10 mouse cellular contexts compared by ENCODE assay signal in genomic region chr1:183657043-183657442, GRCm38 (mm10).
DNase-seq lines count a peak whose midpoint lies in the region; ATAC-seq and TF ChIP-seq lines count a peak whose summit lies in the region.
"Had no signal": no experiment of that assay in that cellular context is flagged by ENCODE, and none has a peak within 500 bp of the region (broad histone marks: within the 10 kb centered on the region; RNA-seq: fewer than 3 reads in every experiment).

No protein-coding gene starts in this region.

- ATAC-seq in hindbrain, embryonic 11.5 days (ENCODE audit: low FRiP score) = no peak
- ATAC-seq in hindbrain, embryonic 16.5 days = no peak
- no peak for ATAC-seq in embryonic facial prominence, embryonic 11.5 days (replicated peaks; ENCODE audit: insufficient number of reproducible peaks, low FRiP score, low TSS enrichment, low read depth)
- ATAC-seq in midbrain, postnatal 0 days (ENCODE audit: low FRiP score) = no peak

- H3K9me3 ChIP-seq in hindbrain, embryonic 11.5 days (ENCODE audit: control insufficient read depth, low read length) = no peaks in the 10 kb centered on the region
- no peaks in the 10 kb centered on the region for H3K9me3 ChIP-seq in hindbrain, embryonic 16.5 days (ENCODE audit: control insufficient read depth, low read length)
- no peaks in the 10 kb centered on the region for H3K9me3 ChIP-seq in embryonic facial prominence, embryonic 11.5 days (replicated peaks; ENCODE audit: control insufficient read depth, low read length)
- H3K9me3 ChIP-seq in midbrain, postnatal 0 days (ENCODE audit: low read length) = no peaks in the 10 kb centered on the region
- H3K9me3 ChIP-seq: limb, embryonic 15.5 days had no signal

- DNase-seq in hindbrain, embryonic 11.5 days (ENCODE audit: low spot score) = peak; percentile 77
- DNase-seq in CD4-positive helper T cell, adult 2 months (ENCODE audit: low read depth, low spot score) = peak; percentile 41
- DNase-seq in adrenal gland, postnatal 10 days = peak; percentile 80
- DNase-seq in embryonic facial prominence, embryonic 11.5 days (ENCODE audit: low spot score) = peak; percentile 65
- peak; percentile 24 for DNase-seq in layer of hippocampus, adult 9-10 months (ENCODE audit: low spot score)
- DNase-seq in midbrain, postnatal 0 days (ENCODE audit: low spot score) = peak; percentile 46
- DNase-seq in thymus, postnatal 4 days = peak; percentile 82

- no peaks in the 10 kb centered on the region for H3K4me1 ChIP-seq in hindbrain, embryonic 11.5 days (replicated peaks; ENCODE audit: control insufficient read depth, insufficient read depth, low read length)
- no peaks in the 10 kb centered on the region for H3K4me1 ChIP-seq in hindbrain, embryonic 16.5 days (ENCODE audit: control insufficient read depth, insufficient read depth, low read depth, low read length)
- H3K4me1 ChIP-seq in embryonic facial prominence, embryonic 11.5 days (ENCODE audit: control insufficient read depth, insufficient read depth, low read length) = no peaks in the 10 kb centered on the region
- H3K4me1 ChIP-seq in midbrain, postnatal 0 days (ENCODE audit: insufficient read depth, low read length) = no peaks in the 10 kb centered on the region
- H3K4me1 ChIP-seq: limb, embryonic 15.5 days had no signal

- no peak overlapping the region for H3K4me3 ChIP-seq in hindbrain, embryonic 11.5 days (ENCODE audit: low read depth, low read length)
- H3K4me3 ChIP-seq in hindbrain, embryonic 16.5 days (ENCODE audit: low read length) = no peak overlapping the region
- H3K4me3 ChIP-seq in embryonic facial prominence, embryonic 11.5 days (ENCODE audit: low read depth, low read length) = no peak overlapping the region
- no peak overlapping the region for H3K4me3 ChIP-seq in midbrain, postnatal 0 days (ENCODE audit: low read depth, low read length)
- H3K4me3 ChIP-seq: erythroblast, embryonic 14.5 days; limb, embryonic 15.5 days had no signal

- H3K9ac ChIP-seq in hindbrain, embryonic 11.5 days (ENCODE audit: low read depth, low read length) = no peak overlapping the region
- H3K9ac ChIP-seq in hindbrain, embryonic 16.5 days (ENCODE audit: low read depth, low read length) = no peak overlapping the region
- H3K9ac ChIP-seq in embryonic facial prominence, embryonic 11.5 days (replicated peaks; ENCODE audit: low read length) = no peak overlapping the region
- H3K9ac ChIP-seq in midbrain, postnatal 0 days (replicated peaks; ENCODE audit: low read length, poor library complexity, severe bottlenecking) = no peak overlapping the region
- H3K9ac ChIP-seq: limb, embryonic 15.5 days had no signal

- H3K4me2 ChIP-seq in hindbrain, embryonic 11.5 days (replicated peaks; ENCODE audit: low read depth, low read length) = no peak overlapping the region
- H3K4me2 ChIP-seq in hindbrain, embryonic 16.5 days (ENCODE audit: low read length) = no peak overlapping the region
- no peak overlapping the region for H3K4me2 ChIP-seq in embryonic facial prominence, embryonic 11.5 days (ENCODE audit: low read depth, low read length)
- H3K4me2 ChIP-seq in midbrain, postnatal 0 days (ENCODE audit: low read depth, low read length, poor library complexity, severe bottlenecking) = no peak overlapping the region
- H3K4me2 ChIP-seq: limb, embryonic 15.5 days had no signal

- TF ChIP-seq CTCF in midbrain, postnatal 0 days (IDR thresholded peaks at IDR 0.05) = peak; percentile 74

- no peak overlapping the region for H3K27ac ChIP-seq in hindbrain, embryonic 11.5 days (ENCODE audit: low read depth, low read length)
- H3K27ac ChIP-seq in hindbrain, embryonic 16.5 days (ENCODE audit: low read depth, low read length) = no peak overlapping the region
- H3K27ac ChIP-seq in embryonic facial prominence, embryonic 11.5 days (replicated peaks; ENCODE audit: low read depth, low read length) = no peak overlapping the region
- H3K27ac ChIP-seq in midbrain, postnatal 0 days (ENCODE audit: low read depth, low read length) = no peak overlapping the region
- H3K27ac ChIP-seq: limb, embryonic 15.5 days had no signal

- no peaks in the 10 kb centered on the region for H3K36me3 ChIP-seq in hindbrain, embryonic 11.5 days (ENCODE audit: control insufficient read depth, insufficient read depth, low read length)
- H3K36me3 ChIP-seq in hindbrain, embryonic 16.5 days (ENCODE audit: control insufficient read depth, insufficient read depth, low read length) = no peaks in the 10 kb centered on the region
- H3K36me3 ChIP-seq in embryonic facial prominence, embryonic 11.5 days (replicated peaks; ENCODE audit: control insufficient read depth, insufficient read depth, low read depth, low read length) = no peaks in the 10 kb centered on the region
- H3K36me3 ChIP-seq in midbrain, postnatal 0 days (ENCODE audit: insufficient read depth, low read length) = no peaks in the 10 kb centered on the region
- H3K36me3 ChIP-seq: limb, embryonic 15.5 days had no signal

- WGBS in hindbrain, embryonic 11.5 days = 53% methylated on average over 5 of the region's 5 CpGs
- 56% methylated on average over 5 of the region's 5 CpGs for WGBS in hindbrain, embryonic 16.5 days
- WGBS in embryonic facial prominence, embryonic 11.5 days = 48% methylated on average over 5 of the region's 5 CpGs
- 52% methylated on average over 5 of the region's 5 CpGs for WGBS in midbrain, postnatal 0 days

- H3K27me3 ChIP-seq in hindbrain, embryonic 11.5 days (ENCODE audit: control insufficient read depth, insufficient read depth, low read length) = no peaks in the 10 kb centered on the region
- H3K27me3 ChIP-seq in hindbrain, embryonic 16.5 days (replicated peaks; ENCODE audit: control insufficient read depth, insufficient read depth, low read length) = no peaks in the 10 kb centered on the region
- H3K27me3 ChIP-seq in embryonic facial prominence, embryonic 11.5 days (ENCODE audit: control insufficient read depth, insufficient read depth, low read length) = no peaks in the 10 kb centered on the region
- no peaks in the 10 kb centered on the region for H3K27me3 ChIP-seq in midbrain, postnatal 0 days (ENCODE audit: insufficient read depth, low read length)
- H3K27me3 ChIP-seq: limb, embryonic 15.5 days had no signal

Comparison
In these comparisons a context has a peak if more than half of its experiments do, and no peak if none do; other contexts are left out.
1. DNase-seq: peak in every context shown above with its lines; median percentile 82 in thymus, postnatal 4 days; 80 in adrenal gland, postnatal 10 days; 77 in hindbrain, embryonic 11.5 days; 65 in embryonic facial prominence, embryonic 11.5 days; 46 in midbrain, postnatal 0 days; 41 in CD4-positive helper T cell, adult 2 months; 24 in layer of hippocampus, adult 9-10 months.